Mouse (Mus musculus) cerebellum, adult 2 months (tissue): ENCODE data around the gene Brd3os.

ENCODE experiments used
- CTCF ChIP-seq: fragments of 200-500 bp; IDR thresholded peaks from 2 replicates; pipeline ENCODE4 v1.5.1; 2011; ENCODE audit warnings: low read depth, mild to moderate bottlenecking, control low read depth, low read length, moderate library complexity, borderline replicate concordance; ENCODE audit not compliant: insufficient read depth
- POLR2A ChIP-seq: fragments of 200-500 bp; IDR thresholded peaks from 2 replicates; pipeline ENCODE4 v1.6.1; 2011; ENCODE audit warnings: low read length, control low read depth, borderline replicate concordance; ENCODE audit not compliant: insufficient read depth

DNA sequence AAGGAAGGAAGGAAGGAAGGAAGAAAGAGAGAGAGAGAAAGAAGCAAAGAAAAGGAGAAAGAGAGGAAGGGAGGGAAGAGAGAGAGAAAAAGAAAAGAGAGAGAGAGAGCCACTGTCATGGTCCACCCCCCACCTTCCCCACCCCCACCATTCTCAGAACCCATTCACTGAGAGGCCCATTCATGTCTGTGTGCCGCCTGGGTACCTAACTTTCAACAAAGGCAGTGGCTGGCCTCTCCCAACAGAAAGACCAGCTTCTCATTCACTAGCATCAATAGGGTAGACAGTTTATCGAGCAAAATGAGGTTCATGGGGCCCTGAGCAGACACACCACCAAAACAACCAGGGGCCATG is 28.6 kb upstream of the Brd3os start:
- no peak for TF ChIP-seq POLR2A
- TF ChIP-seq CTCF = no peak
